Mouse (Mus musculus) forebrain, embryonic 16.5 days (tissue): ENCODE measurements around the gene Ascc1. TPM values are rescaled to one million over a fixed set of nuclear protein-coding genes. Genes with fewer than 3 reads are reported as not detected.

Experiments
- ATAC-seq: fragments of 200-750 bp; cut with Nextera tagmentation; 2 replicates; pipeline ENCODE4 v1.8.0; 2017; ENCODE audit warnings: mild to moderate bottlenecking, moderate library complexity
- H3K27ac ChIP-seq: fragments of 300-500 bp; sonication (generic); 2 replicates; pipeline ENCODE4 v1.5.1; 2014; ENCODE audit warnings: low read length, control low read depth
- H3K27me3 ChIP-seq: fragments of 300-500 bp; sonication (generic); replicated peaks from 2 replicates; pipeline ENCODE4 v1.6.1; 2014; ENCODE audit warnings: low read length; ENCODE audit not compliant: control insufficient read depth, insufficient read depth
- H3K36me3 ChIP-seq: fragments of 300-500 bp; sonication (generic); 2 replicates; pipeline ENCODE4 v1.6.1; 2014; ENCODE audit not compliant: control insufficient read depth, insufficient read depth
- H3K4me1 ChIP-seq: fragments of 300-500 bp; sonication (generic); replicated peaks from 2 replicates; pipeline ENCODE4 v1.6.1; 2014; ENCODE audit warnings: low read length; ENCODE audit not compliant: control insufficient read depth, insufficient read depth
- H3K4me2 ChIP-seq: fragments of 300-500 bp; sonication (generic); 2 replicates; pipeline ENCODE4 v1.6.1; 2014; ENCODE audit warnings: mild to moderate bottlenecking, low read length, control low read depth
- H3K4me3 ChIP-seq: fragments of 300-500 bp; sonication (generic); replicated peaks from 2 replicates; pipeline ENCODE4 v1.5.1; 2014; ENCODE audit warnings: mild to moderate bottlenecking, low read length, control low read depth
- H3K9ac ChIP-seq: fragments of 300-500 bp; sonication (generic); replicated peaks from 2 replicates; pipeline ENCODE4 v1.6.1; 2014; ENCODE audit warnings: low read depth, low read length, control low read depth
- H3K9me3 ChIP-seq: fragments of 300-500 bp; sonication (generic); 2 replicates; pipeline ENCODE4 v1.6.1; 2016; ENCODE audit warnings: low read length; ENCODE audit not compliant: control insufficient read depth
- WGBS: fragments of 180-500 bp; shearing (Covaris S2); extraction: QIAGEN DNeasy Blood & Tissue Kit; methylation state at CpG from one replicate; pipeline ENCODE4 v1.1.7; 2014; 5-methylcytosine and 5-hydroxymethylcytosine counted together
- polyA plus RNA-seq: library from polyadenylated mRNA; unstranded; fragments of >200 nt; fragmentation: Nextera tagmentation; extraction: Ambion mirVana; gene quantifications from 2 replicates; pipeline ENCODE4 v1.2.1, GENCODE M21; 2015

Ascc1 gene
- polyA plus RNA-seq, 1 experiment from 2014 or later, result 50.0 TPM

DNA sequence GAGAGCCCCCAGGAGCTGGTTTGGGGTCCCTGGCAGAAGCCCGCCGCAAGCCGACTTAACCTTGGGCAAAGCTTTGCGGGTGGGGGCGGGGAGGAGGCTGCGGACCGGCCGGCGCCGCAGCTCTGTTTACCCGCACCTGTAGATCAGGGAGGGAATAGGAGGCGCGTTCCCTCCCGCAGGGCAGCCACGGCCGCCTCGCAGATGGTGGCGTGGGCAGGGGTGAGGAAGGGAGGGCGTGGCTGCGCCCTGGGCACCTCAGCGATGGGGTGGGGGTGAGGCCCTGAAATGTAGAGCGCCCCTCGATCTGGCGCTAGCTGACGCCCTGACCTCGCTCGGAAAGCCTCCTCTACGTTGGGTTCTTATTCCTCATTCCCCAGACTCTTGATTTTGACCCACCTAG lies 104.8 kb downstream of the Ascc1 start:
- 2% methylated on average over 28 of the region's 28 CpGs for WGBS
- Histone ChIP-seq H3K4me2 (peak overlapping the region; percentile 92), H3K4me3 (peak overlapping the region; percentile 72), H3K27me3 (no peaks in the 10 kb centered on the region), H3K27ac (0 out of 2 replicates have a peak overlapping the region, but pooled peaks have one; percentile 3), H3K4me1 (peaks cover 28% of the 10 kb centered on the region), H3K9ac (peak overlapping the region; percentile 89), H3K9me3 (no peaks in the 10 kb centered on the region), H3K36me3 (no peaks in the 10 kb centered on the region)
- no peak for ATAC-seq

DNA sequence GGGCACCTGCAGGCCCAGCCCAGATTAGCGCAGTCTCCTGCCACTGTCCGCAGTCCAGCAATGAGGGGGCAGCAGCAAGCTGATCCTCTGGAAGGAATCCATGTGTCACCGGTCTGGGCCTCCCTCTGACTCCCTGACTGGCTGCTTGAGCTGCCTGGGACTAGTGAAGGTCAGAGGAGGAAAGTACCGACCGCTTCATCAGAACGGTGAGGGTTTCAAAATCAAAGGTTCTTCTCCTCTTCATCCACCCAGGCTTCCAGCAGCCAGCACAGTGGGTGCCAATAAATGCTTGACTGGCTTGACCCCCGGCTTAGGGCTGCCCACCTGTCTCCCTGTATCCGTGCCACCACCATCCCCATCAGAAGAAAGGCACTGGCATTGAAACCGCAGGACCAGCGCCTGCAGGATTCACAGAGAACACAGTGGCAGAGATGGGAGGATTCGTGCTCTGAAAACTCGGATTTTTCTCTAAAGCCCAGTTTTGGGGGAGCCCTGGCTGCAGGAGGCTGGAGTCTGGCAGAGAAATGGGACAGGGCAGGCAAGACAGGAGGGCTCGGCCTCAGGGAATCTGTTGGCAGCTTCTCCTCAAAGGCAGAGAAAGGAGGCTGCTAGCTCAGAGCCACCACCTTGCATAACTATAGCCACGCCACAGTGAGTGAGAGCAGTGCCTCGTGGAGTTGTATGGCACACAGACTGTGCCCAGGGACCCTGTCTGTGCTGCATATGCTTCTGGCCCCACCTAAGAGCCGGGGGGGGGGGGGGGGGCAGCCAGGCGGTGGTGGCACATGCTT lies 105.9 kb downstream of the Ascc1 start:
- Histone ChIP-seq H3K27me3 (no peaks in the 10 kb centered on the region), H3K9ac (peak overlapping the region; percentile 45), H3K4me2 (peak overlapping the region; percentile 92), H3K4me3 (peak overlapping the region; percentile 72), H3K4me1 (peaks cover 28% of the 10 kb centered on the region), H3K36me3 (no peaks in the 10 kb centered on the region), H3K9me3 (no peaks in the 10 kb centered on the region), H3K27ac (no peak overlapping the region)
- WGBS, result 34% methylated on average over 16 of the region's 17 CpGs
- ATAC-seq, result no peak

DNA sequence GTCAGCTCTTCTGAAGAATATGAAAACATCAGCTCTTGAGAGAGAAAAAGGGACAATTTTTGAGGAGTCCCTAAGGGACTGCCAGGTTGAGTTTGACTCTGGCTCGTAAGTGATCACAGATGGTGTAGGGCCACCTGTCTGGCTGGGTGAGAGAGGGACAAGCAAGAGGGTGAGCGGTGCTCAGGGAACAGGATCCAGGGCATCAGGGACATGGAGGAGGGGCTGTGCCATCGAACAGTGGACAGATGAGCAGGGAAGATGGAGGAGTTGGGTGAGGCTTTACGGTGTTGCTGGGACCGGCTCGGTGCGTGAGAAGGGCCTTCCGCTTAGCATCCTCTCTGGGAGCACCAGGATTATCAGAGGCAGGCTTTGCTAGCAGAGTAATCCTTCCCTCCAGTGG lies 106.7 kb downstream of the Ascc1 start:
- H3K9ac ChIP-seq, result no peak overlapping the region
- H3K4me2 ChIP-seq, result 0 out of 2 replicates have a peak overlapping the region, but pooled peaks have one; percentile 10

GRCm38 (mm10) chr10:60109989-60110388 lies 107.4 kb downstream of the Ascc1 start:
- Histone ChIP-seq H3K27ac (no peak overlapping the region), H3K4me2 (no peak overlapping the region), H3K9me3 (no peaks in the 10 kb centered on the region), H3K27me3 (no peaks in the 10 kb centered on the region), H3K4me3 (no peak overlapping the region), H3K9ac (no peak overlapping the region), H3K36me3 (no peaks in the 10 kb centered on the region), H3K4me1 (peaks cover 29% of the 10 kb centered on the region)
- WGBS, result 69% methylated on average over 8 of the region's 8 CpGs
- no peak for ATAC-seq

More for the DNA sequence above, 106.7 kb downstream of the Ascc1 start:
- no peaks in the 10 kb centered on the region for H3K27me3 ChIP-seq
- no peaks in the 10 kb centered on the region for H3K9me3 ChIP-seq
- ATAC-seq, result no peak
- 82% methylated on average over 8 of the region's 8 CpGs for WGBS
- peaks cover 28% of the 10 kb centered on the region for H3K4me1 ChIP-seq
- no peak overlapping the region for H3K27ac ChIP-seq
- H3K4me3 ChIP-seq, result no peak overlapping the region
- no peaks in the 10 kb centered on the region for H3K36me3 ChIP-seq

- H3K9ac ChIP-seq, result no peak overlapping the region
- ATAC-seq, result no peak
- H3K4me1 ChIP-seq, result peaks cover 30% of the 10 kb centered on the region
- no peak overlapping the region for H3K4me3 ChIP-seq
- no peaks in the 10 kb centered on the region for H3K9me3 ChIP-seq
- no peaks in the 10 kb centered on the region for H3K36me3 ChIP-seq
- H3K27ac ChIP-seq, result no peak overlapping the region
- H3K4me2 ChIP-seq, result no peak overlapping the region
- WGBS, result 89% methylated on average over 10 of the region's 10 CpGs
- H3K27me3 ChIP-seq, result no peaks in the 10 kb centered on the region
Observed at GRCm38 (mm10) chr10:60110908-60111475, 108.4 kb downstream of the Ascc1 start.

GRCm38 (mm10) chr10:60113965-60114690 lies 111.5 kb downstream of the Ascc1 start:
- H3K4me1 ChIP-seq, result peaks cover 28% of the 10 kb centered on the region
- no peak overlapping the region for H3K4me3 ChIP-seq
- no peak overlapping the region for H3K9ac ChIP-seq
- no peaks in the 10 kb centered on the region for H3K36me3 ChIP-seq
- ATAC-seq, result no peak
- WGBS, result 88% methylated on average over 9 of the region's 9 CpGs
- H3K4me2 ChIP-seq, result no peak overlapping the region
- H3K27me3 ChIP-seq, result no peaks in the 10 kb centered on the region
- no peak overlapping the region for H3K27ac ChIP-seq
- no peaks in the 10 kb centered on the region for H3K9me3 ChIP-seq

GRCm38 (mm10) chr10:60115345-60116185 lies 113.0 kb downstream of the Ascc1 start:
- Histone ChIP-seq H3K9ac (peak overlapping the region; percentile 43), H3K36me3 (no peaks in the 10 kb centered on the region), H3K4me2 (peak overlapping the region; percentile 61), H3K9me3 (no peaks in the 10 kb centered on the region), H3K4me3 (peak overlapping the region; percentile 33), H3K27ac (peak overlapping the region; percentile 88), H3K27me3 (no peaks in the 10 kb centered on the region), H3K4me1 (peaks cover 24% of the 10 kb centered on the region)
- WGBS, result 2% methylated on average over 14 of the region's 14 CpGs
- peak; percentile 95 for ATAC-seq

DNA sequence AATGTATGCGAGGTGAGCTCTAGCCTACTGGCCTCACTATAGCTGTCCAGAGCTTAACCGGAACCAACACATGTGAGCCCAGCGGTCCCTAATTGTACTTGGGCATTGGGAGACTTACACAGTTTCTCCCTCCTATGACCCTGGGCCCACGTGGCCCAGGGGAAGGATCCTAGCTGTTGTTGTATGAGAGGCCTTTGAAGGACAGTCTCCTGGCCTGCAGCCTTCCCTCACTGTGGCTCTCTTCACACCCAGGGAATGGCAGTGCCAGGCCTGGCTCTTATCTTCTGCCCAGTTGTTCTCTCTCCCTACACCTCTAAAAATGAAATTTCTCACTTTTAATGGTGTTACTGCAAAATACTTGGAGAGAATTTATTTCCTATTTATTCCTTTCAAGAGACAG lies 114.4 kb downstream of the Ascc1 start:
- no peaks in the 10 kb centered on the region for H3K36me3 ChIP-seq
- H3K4me1 ChIP-seq, result peaks cover 24% of the 10 kb centered on the region
- no peak for ATAC-seq
- H3K4me2 ChIP-seq, result no peak overlapping the region
- no peaks in the 10 kb centered on the region for H3K27me3 ChIP-seq
- 51% methylated on average over 4 of the region's 4 CpGs for WGBS
- no peak overlapping the region for H3K9ac ChIP-seq
- H3K9me3 ChIP-seq, result no peaks in the 10 kb centered on the region
- H3K4me3 ChIP-seq, result no peak overlapping the region
- H3K27ac ChIP-seq, result peak overlapping the region; percentile 12; the same call in 1 of the 2 replicates
